Mouse (Mus musculus): ENCODE data around the gene Zfand3.

GRCm38 (mm10) chr17:30199374-30200247 is 195.1 kb downstream of the Zfand3 start:
- TF ChIP-seq POLR2A (IDR thresholded peaks at IDR 0.05; ENCODE audit: low read depth, low read length) (no peak), CTCF (conservative IDR thresholded peaks at IDR 0.05 in 1 of 2, IDR thresholded peaks at IDR 0.05 in 1 of 2; ENCODE audit: low read depth in 2 of 2, low read length in 2 of 2) (no peak), EP300 (IDR thresholded peaks at IDR 0.05; ENCODE audit: low read length) (no peak)
